Mouse (Mus musculus) ZHBTc4 (cell line): Measurements from ENCODE around the gene Mlf1.

ENCODE experiments used
- DNase-seq: peaks from one replicate; pipeline ENCODE4 v3.0.0-alpha.2; 2011; ENCODE audit warnings: low read depth, low spot score

Gene Mlf1

GRCm38 (mm10) chr3:67373872-67374271, at the start of gene Mlf1:
TSS of gene Mlf1 (plus strand) at chr3:67374097.
- peak; percentile 94 for DNase-seq

DNA sequence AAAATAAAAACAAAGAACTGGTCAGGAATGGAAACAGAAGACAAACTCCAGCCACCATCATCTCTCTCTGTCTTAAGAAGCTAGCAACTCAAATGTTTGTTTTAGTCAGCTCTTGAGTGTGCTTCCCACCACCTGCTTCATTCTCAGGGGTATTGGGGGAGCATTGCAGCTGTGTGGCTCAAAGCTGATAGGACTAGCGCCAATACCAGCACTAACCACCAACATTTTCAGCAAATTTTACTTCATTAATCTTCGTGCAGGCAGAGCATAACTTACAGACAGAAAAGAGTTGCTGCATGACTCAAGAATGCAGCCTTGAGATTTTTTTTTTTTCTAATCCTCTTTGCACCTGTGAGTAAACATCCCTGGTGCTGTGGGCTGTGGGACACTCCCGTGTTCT, 34.3 kb upstream of the Mlf1 start:
- DNase-seq: no peak

DNA sequence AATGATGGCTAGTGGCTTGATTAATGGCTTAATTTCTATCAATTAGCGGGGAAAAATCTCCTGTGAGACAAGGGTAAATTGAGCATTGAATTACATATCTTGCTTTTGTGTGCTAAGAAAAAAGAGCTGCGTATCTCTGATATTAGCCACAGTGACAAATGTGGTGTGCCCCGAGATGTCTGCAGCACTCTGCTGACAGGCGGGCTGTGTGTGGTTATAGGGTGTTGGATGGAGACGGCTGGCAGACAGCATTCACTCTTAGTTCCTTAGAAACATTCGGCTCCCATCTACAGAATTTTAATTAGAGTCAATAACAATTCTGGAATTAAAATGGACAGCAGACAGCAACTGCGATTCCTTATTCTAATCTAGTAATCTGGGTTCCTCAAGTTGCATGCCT, 33.0 kb upstream of the Mlf1 start:
- no peak for DNase-seq

GRCm38 (mm10) chr3:67343004-67343662, 30.8 kb upstream of the Mlf1 start:
- peak; percentile 24 for DNase-seq

DNA sequence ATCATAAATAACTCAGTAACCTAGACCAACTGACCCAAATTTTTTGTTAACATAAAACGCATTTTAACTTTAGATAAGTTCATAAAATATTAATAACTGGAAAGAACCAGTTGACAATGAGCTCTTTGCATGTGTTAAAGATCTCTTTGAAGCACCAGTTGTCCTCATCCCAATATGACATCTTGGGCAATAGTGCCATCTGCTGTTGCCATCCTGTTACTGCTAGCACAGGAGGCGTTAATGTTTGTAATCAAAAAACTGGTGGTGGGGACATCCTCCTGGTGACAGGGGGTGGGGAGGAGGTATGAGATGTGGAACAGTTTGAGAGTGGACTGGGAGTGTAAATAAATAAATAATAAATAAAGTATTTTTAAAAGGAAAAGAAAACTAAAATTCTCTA, 29.3 kb upstream of the Mlf1 start:
- peak; percentile 67 for DNase-seq

DNA sequence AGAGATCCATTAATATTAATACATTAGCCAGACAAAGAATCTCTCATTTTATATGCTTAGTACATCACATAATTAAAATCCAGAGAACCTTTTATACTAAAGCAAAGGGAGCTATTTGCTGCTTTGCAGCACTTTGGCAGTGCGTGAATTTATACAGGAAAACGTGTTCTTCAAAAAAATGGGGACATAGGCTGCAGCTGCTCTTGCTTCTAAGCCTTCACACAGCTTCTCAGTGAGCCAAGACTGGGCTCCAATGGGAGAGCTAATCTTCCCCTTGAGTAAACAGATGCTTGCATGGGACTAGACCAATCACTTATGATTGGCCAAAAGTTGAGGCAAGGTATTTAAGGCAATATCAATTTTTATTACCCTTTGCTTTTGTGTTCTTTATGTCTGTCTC, 27.2 kb upstream of the Mlf1 start:
- DNase-seq: no peak

DNA sequence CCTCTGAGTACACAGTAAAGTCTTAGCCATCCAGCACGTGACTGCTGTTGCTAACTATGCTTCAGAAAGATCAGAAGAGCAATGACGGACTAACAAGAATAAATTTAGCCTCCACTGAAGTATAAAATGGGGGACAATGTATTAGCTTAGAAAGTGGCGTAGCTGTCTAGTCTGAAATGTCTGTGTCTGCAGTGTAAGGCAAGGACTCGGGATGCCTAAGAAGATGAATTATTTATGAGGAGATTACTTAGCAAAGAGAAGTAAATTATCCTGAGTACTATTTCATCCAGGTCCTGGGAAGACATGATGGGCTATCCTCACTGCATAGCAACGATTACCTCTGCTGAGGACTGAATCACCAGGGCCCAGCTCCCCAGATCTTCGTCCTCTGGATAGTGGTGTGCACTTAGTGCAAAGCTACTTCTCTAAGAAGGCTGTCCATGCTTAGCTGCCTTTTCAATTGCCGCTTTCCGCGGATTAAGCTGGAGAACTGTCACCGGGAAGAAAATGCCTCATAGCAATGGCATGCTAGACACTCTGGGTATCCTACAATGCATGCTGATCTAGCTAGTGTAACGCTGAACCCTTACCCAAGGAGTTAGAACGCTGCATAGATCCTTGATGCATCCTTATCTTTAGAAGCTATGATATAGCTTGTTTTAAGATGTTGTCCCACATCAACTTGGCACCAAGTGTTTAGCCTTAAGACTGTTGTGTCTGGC, 22.3 kb upstream of the Mlf1 start:
- DNase-seq: no peak

- DNase-seq: peak; percentile 65
These were observed 21.7 kb upstream of the Mlf1 start for GRCm38 (mm10) chr3:67352128-67352762.

GRCm38 (mm10) chr3:67352763-67353149, 21.1 kb upstream of the Mlf1 start:
- no peak for DNase-seq

DNA sequence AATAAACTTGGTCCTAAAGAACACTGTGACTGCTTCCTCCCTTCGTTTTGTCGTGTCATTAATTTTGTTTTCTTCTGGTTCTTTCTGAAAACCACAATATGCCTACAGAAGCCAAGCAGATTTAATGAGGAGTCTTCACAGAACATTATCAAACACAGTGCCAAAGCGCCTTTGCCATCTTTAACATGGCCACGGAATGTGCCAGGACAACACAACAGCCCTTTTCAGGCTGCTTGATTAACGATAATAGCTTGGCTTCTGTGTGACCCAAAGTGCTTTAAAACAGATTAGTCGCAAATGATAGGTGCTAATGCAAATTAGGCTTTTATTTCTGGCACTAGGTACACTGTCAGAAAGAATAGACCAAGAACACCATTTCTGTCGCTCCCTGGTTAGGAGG, 15.5 kb upstream of the Mlf1 start:
- DNase-seq: no peak

- DNase-seq: no peak
These were observed 7.6 kb upstream of the Mlf1 start for GRCm38 (mm10) chr3:67366087-67366892.

DNA sequence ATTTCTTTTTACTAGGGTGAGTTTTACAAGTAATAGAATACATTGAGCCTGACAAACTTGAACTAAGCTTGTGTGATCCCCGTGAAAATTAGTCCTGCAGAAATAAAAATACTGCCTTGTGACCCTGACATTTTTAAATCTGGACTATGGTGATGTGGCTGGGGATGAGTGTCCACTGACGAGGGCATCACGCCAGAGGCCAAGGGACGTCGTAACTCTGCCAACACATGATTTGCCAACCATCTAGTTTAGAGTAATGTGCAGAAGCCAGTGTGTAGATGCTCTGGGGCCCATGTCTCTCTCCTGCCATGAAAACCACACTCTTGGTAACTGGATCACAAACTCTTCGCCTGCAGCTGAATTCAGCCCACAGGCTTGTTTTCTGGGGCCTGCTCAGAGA, 6.4 kb upstream of the Mlf1 start:
- no peak for DNase-seq

- DNase-seq: peak; percentile 51
These were observed 4.4 kb upstream of the Mlf1 start for GRCm38 (mm10) chr3:67369407-67370079.

DNA sequence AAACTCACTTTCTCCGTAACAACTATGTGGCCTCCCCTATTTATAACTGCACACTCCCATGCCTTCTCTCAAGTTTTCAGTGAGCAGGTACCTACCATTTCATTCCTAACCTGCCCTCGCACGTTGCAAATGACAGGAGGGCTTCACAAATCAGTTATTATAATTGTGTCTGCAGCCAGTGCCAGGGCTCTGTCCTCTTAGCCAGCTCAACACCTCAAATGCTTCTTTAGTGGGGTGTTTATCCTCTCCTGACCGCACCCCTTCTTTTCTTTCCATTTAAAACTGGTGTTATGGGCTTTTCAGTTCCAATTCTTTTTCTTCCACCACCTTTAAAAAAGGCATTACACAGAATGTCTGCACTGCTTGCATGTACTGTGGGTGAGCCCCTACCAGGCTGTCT, 1.7 kb upstream of the Mlf1 start:
- DNase-seq: no peak

GRCm38 (mm10) chr3:67372781-67373180, 1.1 kb upstream of the Mlf1 start:
- no peak for DNase-seq

GRCm38 (mm10) chr3:67374360-67374778, 472 bp downstream of the Mlf1 start:
- no peak for DNase-seq

GRCm38 (mm10) chr3:67375063-67375462, 1.2 kb downstream of the Mlf1 start, which contains the start of gene Gm17402:
TSS of gene Gm17402 (minus strand) at chr3:67375163.
- no peak for DNase-seq

DNA sequence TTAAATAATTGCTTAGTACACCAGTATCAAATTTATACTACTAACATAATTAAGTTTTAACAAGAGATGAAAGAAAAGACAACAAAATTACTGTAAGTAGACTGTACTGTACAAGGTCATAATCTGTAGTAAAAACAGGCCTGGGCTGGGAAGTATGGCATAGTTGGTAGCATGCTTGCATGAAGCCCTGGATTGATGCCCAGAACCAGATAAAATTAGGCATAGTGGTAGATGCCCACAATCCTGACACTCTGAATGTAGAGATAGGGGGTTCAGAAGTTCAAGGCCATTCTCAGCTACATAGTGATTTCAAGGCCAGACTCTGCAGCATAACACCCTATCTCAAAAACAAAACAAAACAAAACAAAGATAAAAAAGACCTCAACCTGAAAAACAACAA, 4.3 kb downstream of the Mlf1 start:
- no peak for DNase-seq

DNA sequence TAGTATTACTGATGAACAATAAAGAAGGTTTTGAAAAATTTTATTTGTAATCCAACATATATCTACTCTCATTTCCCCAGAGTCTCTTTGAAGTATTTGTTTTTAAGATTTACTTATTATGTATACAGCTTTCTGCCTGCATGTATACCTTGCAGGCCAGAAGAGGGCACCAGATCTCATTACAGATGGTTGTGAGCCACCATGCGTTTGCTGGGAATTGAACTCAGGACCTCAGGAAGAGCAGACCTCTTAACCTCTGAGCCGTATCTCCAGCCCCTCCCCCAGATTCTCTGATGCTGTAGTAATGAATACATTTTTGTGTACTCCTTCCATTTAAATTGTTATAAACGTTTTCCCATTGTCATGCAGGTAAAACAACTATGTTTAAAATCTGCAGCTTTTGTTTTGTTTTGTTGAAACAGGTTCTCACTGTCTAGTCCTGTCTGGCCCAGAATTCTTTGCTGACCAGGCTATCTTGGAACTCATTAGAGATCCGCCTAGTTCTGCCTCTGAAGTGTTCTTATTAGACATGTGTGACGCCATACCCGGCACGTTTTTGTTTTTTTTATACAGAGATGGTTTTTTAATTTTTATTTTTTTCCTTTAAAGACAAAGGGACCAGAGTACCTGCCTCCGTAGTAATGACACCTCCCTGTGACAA, 55.6 kb downstream of the Mlf1 start:
- peak; percentile 28 for DNase-seq

GRCm38 (mm10) chr3:67429999-67430380, 56.1 kb downstream of the Mlf1 start, which contains the start of gene Gfm1:
TSS of gene Gfm1 (plus strand) at chr3:67430096.
- peak; percentile 95 for DNase-seq

DNA sequence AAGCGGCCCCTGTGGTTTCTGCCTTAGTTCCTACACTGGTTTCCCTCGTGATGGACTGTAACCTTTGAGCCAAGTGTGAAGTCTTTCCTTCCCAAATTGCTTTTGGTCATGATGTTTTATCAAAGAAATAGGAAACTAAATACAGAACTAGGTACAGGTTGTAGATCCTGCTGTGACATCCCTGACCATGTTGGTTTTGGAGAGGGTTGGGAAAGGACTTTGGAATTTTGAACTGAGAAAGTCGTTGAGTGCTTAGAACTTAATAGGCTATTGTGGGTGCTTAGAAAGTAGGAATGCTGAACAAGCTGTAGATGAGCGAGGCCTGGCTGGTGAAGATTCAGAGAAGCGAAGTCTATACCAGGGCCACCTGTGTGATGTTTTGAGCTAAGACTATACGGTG, 60.1 kb downstream of the Mlf1 start:
- DNase-seq: no peak
